Mouse (Mus musculus): Measurements from ENCODE around the gene Gfy.

- no peak for TF ChIP-seq EP300 (IDR thresholded peaks at IDR 0.05)
- no peak for TF ChIP-seq CTCF (IDR thresholded peaks at IDR 0.05)
Measured at GRCm38 (mm10) chr7:45145460-45145859, 33.9 kb downstream of the Gfy start.

Data from lung, postnatal 0 days (tissue).